Mouse (Mus musculus) olfactory bulb, adult 2 months (tissue): ENCODE data around the gene Cpne2. TPM values are rescaled to one million over a fixed set of nuclear protein-coding genes. Genes with fewer than 3 reads are reported as not detected.

Source experiments
- H3K27ac ChIP-seq: fragments of 200-500 bp; 2 replicates; pipeline ENCODE4 v1.5.1; 2012; ENCODE audit warnings: low read depth, low read length; ENCODE audit not compliant: insufficient read depth
- H3K4me1 ChIP-seq: fragments of 200-500 bp; 2 replicates; pipeline ENCODE4 v1.6.1; 2012; ENCODE audit warnings: low read length; ENCODE audit not compliant: control insufficient read depth, insufficient read depth
- H3K4me3 ChIP-seq: fragments of 200-500 bp; 2 replicates; pipeline ENCODE4 v1.5.1; 2012; ENCODE audit warnings: mild to moderate bottlenecking, low read depth, low read length, moderate library complexity; ENCODE audit not compliant: insufficient read depth
- CTCF ChIP-seq: fragments of 200-500 bp; IDR thresholded peaks from 2 replicates; pipeline ENCODE4 v1.5.1; 2012; ENCODE audit warnings: low read depth, mild to moderate bottlenecking, low read length, moderate library complexity; ENCODE audit not compliant: insufficient read depth
- POLR2A ChIP-seq: fragments of 200-500 bp; IDR thresholded peaks from 2 replicates; pipeline ENCODE4 v1.6.1; 2012; ENCODE audit warnings: mild to moderate bottlenecking, low read depth, low read length, moderate library complexity; ENCODE audit not compliant: insufficient read depth
- WGBS: fragments of 180-500 bp; shearing (Covaris S2); methylation state at CpG from one replicate; pipeline ENCODE4 v1.1.7; 2018; 5-methylcytosine and 5-hydroxymethylcytosine counted together
- polyA plus RNA-seq: library from polyadenylated mRNA; stranded (reverse); fragments of >200 nt; gene quantifications from 2 replicates; pipeline ENCODE4 v1.2.4, GENCODE M21; 2012; ENCODE audit warnings: low replicate concordance; ENCODE audit not compliant: missing spikeins, insufficient read depth, insufficient read length

Gene Cpne2
- polyA plus RNA-seq, 1 experiment: not detected

DNA sequence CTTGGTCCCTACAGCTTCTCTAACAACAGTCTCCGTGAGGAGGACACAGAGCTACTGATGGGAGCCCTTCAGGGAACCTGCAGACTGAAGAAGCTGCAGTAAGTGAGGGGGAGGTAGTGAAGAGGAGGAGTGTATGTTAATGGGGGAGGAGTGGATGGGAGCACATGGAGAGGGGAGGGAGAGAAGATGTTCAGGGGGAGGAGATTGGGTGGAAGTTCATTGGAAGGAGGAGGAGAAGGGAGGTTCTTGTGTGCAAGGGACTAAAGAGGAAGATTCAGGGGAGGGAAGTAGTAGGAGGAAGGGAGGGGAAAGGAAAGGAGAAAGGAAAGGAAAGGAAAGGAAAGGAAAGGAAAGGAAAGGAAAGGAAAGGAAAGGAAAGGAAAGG lies 16.6 kb upstream of the Cpne2 start:
- peaks cover 17% of the 10 kb centered on the region for H3K4me1 ChIP-seq
- TF ChIP-seq CTCF (no peak), POLR2A (no peak)
- H3K4me3 ChIP-seq: no peak overlapping the region
- no peak overlapping the region for H3K27ac ChIP-seq
- 58% methylated on average over 1 of the region's 1 CpGs for WGBS

DNA sequence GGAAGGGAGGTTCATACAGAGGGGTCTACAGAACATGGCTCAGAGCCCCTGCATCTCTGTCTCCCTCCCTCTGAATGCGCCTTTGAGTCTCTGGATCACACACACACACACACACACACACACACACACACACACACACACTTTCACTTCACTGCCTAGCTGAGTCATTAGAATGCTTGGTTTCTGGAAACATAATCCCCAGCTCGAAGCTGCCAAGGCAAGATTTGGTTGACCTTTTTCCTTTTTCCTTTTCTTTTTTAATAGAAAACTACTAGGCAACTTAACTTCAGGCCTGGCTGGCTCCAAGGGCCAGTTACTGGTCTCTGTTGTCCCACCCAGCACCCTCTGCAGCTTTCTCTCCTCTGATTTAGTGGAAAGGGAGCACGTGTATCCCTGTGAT lies 16.0 kb upstream of the Cpne2 start:
- no peak overlapping the region for H3K27ac ChIP-seq
- peaks cover 17% of the 10 kb centered on the region for H3K4me1 ChIP-seq
- TF ChIP-seq CTCF (no peak), POLR2A (no peak)
- WGBS: 23% methylated on average over 3 of the region's 3 CpGs
- H3K4me3 ChIP-seq: no peak overlapping the region

DNA sequence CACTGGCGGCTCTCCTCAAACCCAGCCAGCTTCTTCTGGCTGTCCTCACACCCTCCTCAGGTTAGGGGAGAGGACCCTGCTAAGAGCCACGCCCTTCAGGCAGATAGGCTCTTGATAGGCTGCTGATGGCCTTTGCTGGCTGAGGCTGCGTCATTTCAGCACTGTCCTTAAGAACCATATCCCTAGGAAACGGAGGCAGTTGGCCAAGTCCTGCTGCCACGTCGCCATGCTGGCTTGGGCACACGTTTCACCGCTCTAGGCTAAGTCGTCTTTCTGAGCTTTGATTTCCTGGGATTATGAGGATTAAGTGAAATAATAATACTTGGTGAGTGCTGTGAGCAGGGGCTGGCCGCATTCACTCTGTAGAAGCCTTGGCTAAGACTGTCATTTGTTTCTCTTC lies 14.5 kb upstream of the Cpne2 start:
- TF ChIP-seq POLR2A (no peak), CTCF (no peak)
- Histone ChIP-seq H3K4me3 (no peak overlapping the region), H3K4me1 (peaks cover 17% of the 10 kb centered on the region), H3K27ac (no peak overlapping the region)
- 72% methylated on average over 10 of the region's 10 CpGs for WGBS

- Histone ChIP-seq H3K4me1 (peaks cover 17% of the 10 kb centered on the region), H3K4me3 (no peak overlapping the region), H3K27ac (no peak overlapping the region)
- 98% methylated on average over 5 of the region's 5 CpGs for whole genome bisulfite sequencing
- TF ChIP-seq CTCF (no peak), POLR2A (no peak)
Measured at GRCm38 (mm10) chr8:94519021-94519420, 13.8 kb upstream of the Cpne2 start.

DNA sequence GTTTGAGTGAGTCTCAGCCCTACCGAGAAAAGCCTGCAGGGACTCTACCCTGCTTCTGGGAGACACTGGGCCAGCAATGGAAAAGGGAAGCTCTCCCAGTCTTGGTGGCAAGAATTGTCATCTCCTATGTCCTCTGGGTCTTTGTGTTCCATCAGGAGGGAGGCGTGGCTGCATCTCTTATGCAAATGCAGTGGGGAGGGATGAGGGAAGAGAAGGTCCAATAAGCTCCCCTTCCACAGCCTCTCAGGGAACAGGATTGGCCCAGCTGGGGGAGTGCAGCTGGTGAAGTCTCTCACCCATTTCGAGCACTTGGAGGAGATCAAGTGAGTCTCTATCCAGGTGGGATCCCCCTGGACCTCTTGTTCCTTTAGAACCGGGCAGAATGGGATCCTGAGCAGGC lies 11.3 kb upstream of the Cpne2 start:
- Histone ChIP-seq H3K4me1 (peaks cover 8% of the 10 kb centered on the region), H3K4me3 (no peak overlapping the region), H3K27ac (no peak overlapping the region)
- WGBS: 67% methylated on average over 4 of the region's 4 CpGs
- no peak for TF ChIP-seq POLR2A
- no peak for TF ChIP-seq CTCF

GRCm38 (mm10) chr8:94522482-94522881 lies 10.3 kb upstream of the Cpne2 start:
- TF ChIP-seq CTCF (no peak), POLR2A (no peak)
- no peak overlapping the region for H3K27ac ChIP-seq
- WGBS: 89% methylated on average over 3 of the region's 3 CpGs
- no peak overlapping the region for H3K4me3 ChIP-seq
- peaks cover 3% of the 10 kb centered on the region; the same call in 1 of the 2 replicates for H3K4me1 ChIP-seq

GRCm38 (mm10) chr8:94524554-94524953 lies 8.2 kb upstream of the Cpne2 start:
- WGBS: 91% methylated on average over 9 of the region's 9 CpGs
- TF ChIP-seq POLR2A (no peak), CTCF (no peak)
- H3K4me3 ChIP-seq: no peak overlapping the region

DNA sequence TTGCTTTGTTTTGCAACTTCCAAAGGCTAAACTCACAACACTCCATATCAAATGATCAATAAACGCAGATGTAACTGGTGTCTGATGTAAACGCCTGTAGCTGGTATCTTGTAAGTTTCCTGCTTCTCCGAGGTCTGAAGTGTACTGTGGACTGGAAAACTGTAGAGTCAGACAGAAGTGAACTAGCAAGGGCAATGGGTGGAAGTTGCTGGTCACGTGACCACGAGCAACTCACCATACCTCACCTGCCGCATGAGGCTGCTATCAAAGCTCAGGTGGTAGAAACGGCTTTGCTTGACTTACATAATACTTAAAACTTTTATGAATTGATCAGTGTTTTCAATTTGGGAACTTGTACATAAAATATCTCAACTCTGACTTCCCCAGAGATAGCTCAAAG lies 5.6 kb upstream of the Cpne2 start:
- no peak for TF ChIP-seq CTCF
- no peak for TF ChIP-seq POLR2A
- 91% methylated on average over 7 of the region's 7 CpGs for WGBS

More at GRCm38 (mm10) chr8:94524554-94524953, 8.2 kb upstream of the Cpne2 start:
- H3K4me1 ChIP-seq: no peaks in the 10 kb centered on the region; the same call in 1 of the 2 replicates
- H3K27ac ChIP-seq: no peak overlapping the region

DNA sequence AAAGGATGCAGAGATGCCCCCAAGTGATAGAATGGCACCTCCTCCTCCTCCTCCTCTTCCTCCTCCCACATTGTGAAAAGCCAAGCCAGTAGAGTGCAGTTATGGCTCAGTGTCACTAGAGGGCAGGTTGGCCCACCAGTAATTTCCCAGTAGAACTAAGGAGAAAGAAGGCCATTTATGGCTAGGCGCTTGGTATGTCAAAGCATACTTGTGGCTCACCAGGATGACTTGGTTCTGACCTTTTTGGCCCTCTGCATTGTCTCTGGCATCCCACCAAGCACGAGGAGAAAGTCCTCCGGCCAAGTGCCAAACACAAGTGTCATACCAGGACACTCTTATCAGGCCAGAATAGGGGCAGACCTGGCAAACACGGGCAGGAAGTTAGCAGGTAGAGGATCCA lies 4.5 kb upstream of the Cpne2 start:
- Histone ChIP-seq H3K27ac (no peak overlapping the region), H3K4me3 (no peak overlapping the region), H3K4me1 (peaks cover 6% of the 10 kb centered on the region)
- TF ChIP-seq POLR2A: no peak
- TF ChIP-seq CTCF: 0 out of 2 replicates have a peak, but pooled peaks have one; percentile 23
- WGBS: 36% methylated on average over 4 of the region's 4 CpGs

More for the DNA sequence above, 5.6 kb upstream of the Cpne2 start:
- Histone ChIP-seq H3K27ac (no peak overlapping the region), H3K4me1 (peaks cover 6% of the 10 kb centered on the region), H3K4me3 (no peak overlapping the region)

DNA sequence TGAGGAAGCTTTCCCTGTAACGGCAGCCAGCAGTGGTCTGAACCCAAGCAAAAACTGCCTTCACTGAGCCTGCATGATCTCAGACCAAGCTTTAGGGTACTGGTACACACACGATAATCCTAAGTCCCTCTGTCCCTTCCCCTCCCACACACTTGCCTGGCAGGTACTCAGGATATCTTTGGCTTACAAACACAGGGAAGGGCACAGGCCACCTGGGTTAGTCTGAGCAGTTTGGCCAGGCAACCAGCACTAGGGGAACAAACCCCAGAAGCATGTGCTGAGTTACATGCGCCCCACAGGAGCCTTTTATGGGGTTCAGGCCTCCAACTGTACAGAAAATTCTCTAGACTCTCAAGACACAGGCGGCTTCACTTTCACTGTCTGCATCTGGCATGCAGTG lies 2.9 kb upstream of the Cpne2 start:
- 85% methylated on average over 4 of the region's 4 CpGs for WGBS
- H3K4me1 ChIP-seq: peaks cover 11% of the 10 kb centered on the region
- TF ChIP-seq CTCF: no peak
- no peak for TF ChIP-seq POLR2A

More for the DNA sequence above, 2.9 kb upstream of the Cpne2 start:
- no peak overlapping the region for H3K27ac ChIP-seq
- no peak overlapping the region for H3K4me3 ChIP-seq
